Mouse (Mus musculus) heart, embryonic 12.5 days (tissue): ENCODE measurements around the gene S100a6. TPM values are rescaled to one million over a fixed set of nuclear protein-coding genes. Genes with fewer than 3 reads are reported as not detected.

Experiments used
- ATAC-seq: fragments of 200-750 bp; cut with Nextera tagmentation; 2 replicates; pipeline ENCODE4 v1.8.0; 2017; ENCODE audit warnings: moderate TSS enrichment, moderate library complexity; ENCODE audit not compliant: insufficient number of reproducible peaks, low FRiP score
- H3K27ac ChIP-seq: fragments of 300-500 bp; sonication (generic); 2 replicates; pipeline ENCODE4 v1.5.1; 2016; ENCODE audit warnings: mild to moderate bottlenecking, moderate library complexity; ENCODE audit not compliant: poor library complexity, severe bottlenecking
- H3K27me3 ChIP-seq: fragments of 300-500 bp; sonication (generic); replicated peaks from 2 replicates; pipeline ENCODE4 v1.6.1; 2016; ENCODE audit warnings: mild to moderate bottlenecking, moderate library complexity
- H3K36me3 ChIP-seq: fragments of 300-500 bp; sonication (generic); 2 replicates; pipeline ENCODE4 v1.6.1; 2016; ENCODE audit warnings: mild to moderate bottlenecking, moderate library complexity
- H3K4me1 ChIP-seq: fragments of 300-500 bp; sonication (generic); replicated peaks from 2 replicates; pipeline ENCODE4 v1.6.1; 2016; ENCODE audit warnings: mild to moderate bottlenecking
- H3K4me2 ChIP-seq: fragments of 300-500 bp; sonication (generic); 2 replicates; pipeline ENCODE4 v1.6.1; 2016; ENCODE audit warnings: mild to moderate bottlenecking, moderate library complexity
- H3K4me3 ChIP-seq: fragments of 300-500 bp; sonication (generic); 2 replicates; pipeline ENCODE4 v1.5.1; 2016; ENCODE audit warnings: mild to moderate bottlenecking
- H3K9ac ChIP-seq: fragments of 300-500 bp; sonication (generic); 2 replicates; pipeline ENCODE4 v1.6.1; 2016; ENCODE audit warnings: mild to moderate bottlenecking, moderate library complexity
- H3K9me3 ChIP-seq: fragments of 300-500 bp; sonication (generic); replicated peaks from 2 replicates; pipeline ENCODE4 v1.6.1; 2016; ENCODE audit warnings: mild to moderate bottlenecking, moderate library complexity
- WGBS: fragments of 180-500 bp; shearing (Covaris S2); methylation state at CpG from one replicate; pipeline ENCODE4 v1.1.7; 2016; 5-methylcytosine and 5-hydroxymethylcytosine counted together
- polyA plus RNA-seq: library from polyadenylated mRNA; unstranded; fragments of >200 nt; fragmentation: Nextera tagmentation; extraction: Ambion mirVana; gene quantifications from 2 replicates; pipeline ENCODE4 v1.2.1, GENCODE M21; 2016

Gene S100a6
- polyA plus RNA-seq, 1 experiment from 2014 or later: 38.4 TPM

GRCm38 (mm10) chr3:90626266-90627021 is 13.8 kb downstream of the S100a6 start:
- 65% methylated on average over 9 of the region's 9 CpGs for WGBS
- no peak for ATAC-seq
- no peak overlapping the region for H3K27ac ChIP-seq

GRCm38 (mm10) chr3:90627366-90627765 is 14.7 kb downstream of the S100a6 start:
- Histone ChIP-seq H3K4me2 (no peak overlapping the region), H3K27ac (no peak overlapping the region), H3K9ac (no peak overlapping the region), H3K4me1 (peaks cover 13% of the 10 kb centered on the region), H3K36me3 (no peaks in the 10 kb centered on the region), H3K27me3 (no peaks in the 10 kb centered on the region), H3K4me3 (no peak overlapping the region), H3K9me3 (no peaks in the 10 kb centered on the region)
- ATAC-seq: no peak
- WGBS: 81% methylated on average over 5 of the region's 5 CpGs

More at GRCm38 (mm10) chr3:90626266-90627021, 13.8 kb downstream of the S100a6 start:
- Histone ChIP-seq H3K4me3 (no peak overlapping the region), H3K9me3 (no peaks in the 10 kb centered on the region), H3K9ac (no peak overlapping the region), H3K36me3 (no peaks in the 10 kb centered on the region), H3K4me2 (no peak overlapping the region), H3K27me3 (no peaks in the 10 kb centered on the region), H3K4me1 (peaks cover 13% of the 10 kb centered on the region)

GRCm38 (mm10) chr3:90627807-90628206 is 15.1 kb downstream of the S100a6 start:
- no peak overlapping the region for H3K27ac ChIP-seq
- no peak overlapping the region for H3K4me3 ChIP-seq
- peaks cover 13% of the 10 kb centered on the region for H3K4me1 ChIP-seq
- no peak overlapping the region for H3K4me2 ChIP-seq
- WGBS: 51% methylated on average over 4 of the region's 4 CpGs
- no peaks in the 10 kb centered on the region for H3K27me3 ChIP-seq
- no peak overlapping the region for H3K9ac ChIP-seq
- no peaks in the 10 kb centered on the region for H3K36me3 ChIP-seq
- 0 out of 2 replicates have a peak, but pooled peaks cover 4% of the 10 kb centered on the region for H3K9me3 ChIP-seq
- ATAC-seq: no peak

- no peak overlapping the region for H3K4me3 ChIP-seq
- H3K27ac ChIP-seq: no peak overlapping the region
- H3K9ac ChIP-seq: no peak overlapping the region
- WGBS: 80% methylated on average over 2 of the region's 2 CpGs
- H3K9me3 ChIP-seq: 0 out of 2 replicates have a peak, but pooled peaks cover 4% of the 10 kb centered on the region
- no peak overlapping the region for H3K4me2 ChIP-seq
- no peak for ATAC-seq
- H3K36me3 ChIP-seq: no peaks in the 10 kb centered on the region
- H3K27me3 ChIP-seq: no peaks in the 10 kb centered on the region
- no peaks in the 10 kb centered on the region for H3K4me1 ChIP-seq
Observed at GRCm38 (mm10) chr3:90629298-90629697, 16.6 kb downstream of the S100a6 start.

GRCm38 (mm10) chr3:90631984-90632383 is 19.3 kb downstream of the S100a6 start:
- H3K4me1 ChIP-seq: no peaks in the 10 kb centered on the region
- WGBS: 69% methylated on average over 2 of the region's 2 CpGs
- no peaks in the 10 kb centered on the region for H3K27me3 ChIP-seq
- no peak overlapping the region for H3K4me2 ChIP-seq
- H3K27ac ChIP-seq: no peak overlapping the region
- no peaks in the 10 kb centered on the region for H3K36me3 ChIP-seq
- H3K9ac ChIP-seq: no peak overlapping the region
- H3K4me3 ChIP-seq: no peak overlapping the region
- ATAC-seq: no peak
- H3K9me3 ChIP-seq: 0 out of 2 replicates have a peak, but pooled peaks cover 4% of the 10 kb centered on the region

GRCm38 (mm10) chr3:90638511-90639275 is 26.0 kb downstream of the S100a6 start:
- WGBS: 75% methylated on average over 1 of the region's 1 CpGs
- Histone ChIP-seq H3K27ac (no peak overlapping the region), H3K4me2 (no peak overlapping the region), H3K9me3 (no peaks in the 10 kb centered on the region), H3K4me1 (no peaks in the 10 kb centered on the region), H3K27me3 (no peaks in the 10 kb centered on the region), H3K36me3 (no peaks in the 10 kb centered on the region), H3K9ac (no peak overlapping the region), H3K4me3 (no peak overlapping the region)
- ATAC-seq: no peak

GRCm38 (mm10) chr3:90639511-90640154 is 27.0 kb downstream of the S100a6 start:
- no peak overlapping the region for H3K4me2 ChIP-seq

GRCm38 (mm10) chr3:90640981-90641380 is 28.3 kb downstream of the S100a6 start:
- no peaks in the 10 kb centered on the region for H3K36me3 ChIP-seq

More at GRCm38 (mm10) chr3:90639511-90640154, 27.0 kb downstream of the S100a6 start:
- H3K27ac ChIP-seq: no peak overlapping the region
- no peak overlapping the region for H3K4me3 ChIP-seq
- H3K9ac ChIP-seq: no peak overlapping the region
- 48% methylated on average over 7 of the region's 7 CpGs for WGBS
- no peak for ATAC-seq
- no peaks in the 10 kb centered on the region for H3K36me3 ChIP-seq
- H3K27me3 ChIP-seq: no peaks in the 10 kb centered on the region
- no peaks in the 10 kb centered on the region for H3K4me1 ChIP-seq
- H3K9me3 ChIP-seq: no peaks in the 10 kb centered on the region

GRCm38 (mm10) chr3:90644220-90644619 is 31.5 kb downstream of the S100a6 start:
- 52% methylated on average over 3 of the region's 3 CpGs for WGBS
- Histone ChIP-seq H3K4me2 (no peak overlapping the region), H3K27ac (no peak overlapping the region), H3K27me3 (no peaks in the 10 kb centered on the region), H3K36me3 (no peaks in the 10 kb centered on the region), H3K9me3 (no peaks in the 10 kb centered on the region), H3K4me1 (no peaks in the 10 kb centered on the region), H3K4me3 (no peak overlapping the region), H3K9ac (no peak overlapping the region)
- ATAC-seq: no peak

More at GRCm38 (mm10) chr3:90640981-90641380, 28.3 kb downstream of the S100a6 start:
- ATAC-seq: no peak
- 73% methylated on average over 7 of the region's 7 CpGs for WGBS
- Histone ChIP-seq H3K9ac (no peak overlapping the region), H3K27me3 (no peaks in the 10 kb centered on the region), H3K4me3 (no peak overlapping the region), H3K4me2 (no peak overlapping the region), H3K4me1 (no peaks in the 10 kb centered on the region), H3K9me3 (no peaks in the 10 kb centered on the region), H3K27ac (no peak overlapping the region)

- Histone ChIP-seq H3K4me3 (no peak overlapping the region), H3K4me1 (no peaks in the 10 kb centered on the region), H3K27me3 (no peaks in the 10 kb centered on the region), H3K9ac (no peak overlapping the region), H3K27ac (no peak overlapping the region), H3K36me3 (no peaks in the 10 kb centered on the region), H3K9me3 (no peaks in the 10 kb centered on the region), H3K4me2 (no peak overlapping the region)
- ATAC-seq: no peak
- WGBS: 53% methylated on average over 1 of the region's 1 CpGs
Observed at GRCm38 (mm10) chr3:90647291-90647690, 34.6 kb downstream of the S100a6 start.

GRCm38 (mm10) chr3:90648981-90649380 is 36.3 kb downstream of the S100a6 start:
- H3K9me3 ChIP-seq: no peaks in the 10 kb centered on the region

More at GRCm38 (mm10) chr3:90648981-90649380, 36.3 kb downstream of the S100a6 start:
- Histone ChIP-seq H3K4me2 (no peak overlapping the region), H3K4me3 (no peak overlapping the region), H3K9ac (no peak overlapping the region), H3K36me3 (no peaks in the 10 kb centered on the region), H3K27me3 (peaks cover 5% of the 10 kb centered on the region; the same call in 1 of the 2 replicates), H3K27ac (no peak overlapping the region), H3K4me1 (no peaks in the 10 kb centered on the region)
- no peak for ATAC-seq
